Mouse (Mus musculus) MEL (cell line): ENCODE results near the gene Itpka. TPM values are rescaled to one million over a fixed set of nuclear protein-coding genes. Genes with fewer than 3 reads are reported as not detected.

Source experiments
- DNase-seq: peaks from one replicate; pipeline ENCODE4 v3.0.0; 2011; ENCODE audit warnings: low read depth, low spot score
- H3K27ac ChIP-seq: 2 replicates; pipeline ENCODE4 v1.5.1; 2012; ENCODE audit warnings: low read depth, mild to moderate bottlenecking, control low read depth, low read length, moderate library complexity; ENCODE audit not compliant: control insufficient read depth
- H3K27me3 ChIP-seq, 2 experiments: fragments of 150-350 bp in 1 of 2; sonication (generic) in 1 of 2; 2 replicates each; pipeline ENCODE4 v1.6.1; 2012; ENCODE audit warnings: low read length in 2 of 2, mild to moderate bottlenecking in 2 of 2, improper control_type of control experiment in 1 of 2, moderate library complexity in 1 of 2; ENCODE audit not compliant: insufficient read depth in 2 of 2, control insufficient read depth in 1 of 2
- H3K36me3 ChIP-seq, 2 experiments: 2 replicates each; pipeline ENCODE4 v1.6.1; 2012 to 2014; ENCODE audit warnings: low read length in 2 of 2, improper control_type of control experiment in 1 of 2, inconsistent platforms in 1 of 2, mild to moderate bottlenecking in 1 of 2; ENCODE audit not compliant: insufficient read depth in 2 of 2, control insufficient read depth in 1 of 2
- H3K4me1 ChIP-seq, 2 experiments: fragments of 150-350 bp in 1 of 2; sonication (generic) in 1 of 2; 2 replicates each; pipeline ENCODE4 v1.6.1; 2012; ENCODE audit warnings: low read length in 2 of 2, improper control_type of control experiment in 1 of 2, mild to moderate bottlenecking in 1 of 2; ENCODE audit not compliant: insufficient read depth in 2 of 2, control insufficient read depth in 1 of 2
- H3K4me3 ChIP-seq, 2 experiments: fragments of 150-350 bp in 1 of 2; sonication (generic) in 1 of 2; 2 replicates each; pipeline ENCODE4 v1.5.1; 2012; ENCODE audit warnings: low read depth in 2 of 2, low read length in 2 of 2, mild to moderate bottlenecking in 2 of 2, moderate library complexity in 2 of 2, control low read depth in 1 of 2, improper control_type of control experiment in 1 of 2; ENCODE audit not compliant: control insufficient read depth in 1 of 2, insufficient read depth in 1 of 2
- H3K79me2 ChIP-seq: 2 replicates; pipeline ENCODE4 v1.6.1; 2012; ENCODE audit warnings: mild to moderate bottlenecking, low read length, moderate library complexity; ENCODE audit not compliant: control insufficient read depth, poor library complexity, insufficient read depth
- H3K9ac ChIP-seq: 2 replicates; pipeline ENCODE4 v1.6.1; 2012; ENCODE audit warnings: low read depth, mild to moderate bottlenecking, control low read depth, low read length, moderate library complexity; ENCODE audit not compliant: control insufficient read depth, poor library complexity, severe bottlenecking
- H3K9me3 ChIP-seq: fragments of 150-350 bp; sonication (generic); replicated peaks from 2 replicates; pipeline ENCODE4 v1.6.1; 2012; ENCODE audit warnings: mild to moderate bottlenecking, low read length, improper control_type of control experiment, moderate library complexity; ENCODE audit not compliant: insufficient read depth
- BHLHE40 ChIP-seq: IDR thresholded peaks from 2 replicates; pipeline ENCODE4 v1.6.1; 2012; ENCODE audit warnings: low read depth, mild to moderate bottlenecking, inconsistent platforms, low read length, improper control_type of control experiment, borderline replicate concordance
- CHD1 ChIP-seq: IDR thresholded peaks from 2 replicates; pipeline ENCODE4 v1.6.1; 2012; ENCODE audit warnings: low read depth, mild to moderate bottlenecking, inconsistent platforms, low read length, improper control_type of control experiment
- ELF1 ChIP-seq: IDR thresholded peaks from 2 replicates; pipeline ENCODE4 v1.6.1; 2014; ENCODE audit warnings: low read depth, mild to moderate bottlenecking, inconsistent platforms, low read length, improper control_type of control experiment, moderate library complexity
- ETS1 ChIP-seq: IDR thresholded peaks from 2 replicates; pipeline ENCODE4 v1.6.1; 2012; ENCODE audit warnings: low read depth, mild to moderate bottlenecking, inconsistent platforms, low read length, improper control_type of control experiment, moderate library complexity
- JUND ChIP-seq: IDR thresholded peaks from 2 replicates; pipeline ENCODE4 v1.6.1; 2011; ENCODE audit warnings: low read depth, mild to moderate bottlenecking, improper control_type of control experiment, low read length
- MEF2A ChIP-seq: IDR thresholded peaks from 2 replicates; pipeline ENCODE4 v1.6.1; 2014; ENCODE audit warnings: low read depth, mild to moderate bottlenecking, inconsistent platforms, low read length, improper control_type of control experiment; ENCODE audit not compliant: poor library complexity, insufficient replicate concordance, severe bottlenecking; ENCODE audit errors: extremely low read depth
- MXI1 ChIP-seq: IDR thresholded peaks from 2 replicates; pipeline ENCODE4 v1.6.1; 2011; ENCODE audit warnings: mild to moderate bottlenecking, low read depth, low read length, improper control_type of control experiment
- MYC ChIP-seq: IDR thresholded peaks from 2 replicates; pipeline ENCODE4 v1.6.1; 2011; ENCODE audit warnings: low read depth, mild to moderate bottlenecking, low read length, improper control_type of control experiment, moderate library complexity
- POLR2AphosphoS5 ChIP-seq: IDR thresholded peaks from 2 replicates; pipeline ENCODE4 v1.6.1; 2012; ENCODE audit warnings: low read depth, borderline replicate concordance, mild to moderate bottlenecking, inconsistent platforms, low read length, moderate library complexity, mixed read lengths
- RAD21 ChIP-seq: IDR thresholded peaks from 2 replicates; pipeline ENCODE4 v1.6.1; 2011; ENCODE audit warnings: mild to moderate bottlenecking, low read depth, low read length, improper control_type of control experiment
- ZC3H11A ChIP-seq: IDR thresholded peaks from 2 replicates; pipeline ENCODE4 v1.6.1; 2012; ENCODE audit warnings: low read depth, mild to moderate bottlenecking, inconsistent platforms, low read length, improper control_type of control experiment
- polyA plus RNA-seq, 2 experiments: library from polyadenylated mRNA; stranded (reverse) in 1 of 2; unstranded in 1 of 2; fragments of >175 nt in 1 of 2; fragments of >200 nt in 1 of 2; gene quantifications; 2 replicates each; pipeline versions ENCODE4 v1.2.1 to v1.2.4; 2012; ENCODE audit warnings: low replicate concordance in 2 of 2, low read depth in 1 of 2; ENCODE audit not compliant: insufficient read length in 2 of 2, insufficient read depth in 1 of 2, missing spikeins in 1 of 2
- total RNA-seq: library from RNA; depleted of rRNA; stranded (reverse); fragments of 300-350 nt; gene quantifications from 2 replicates; pipeline ENCODE4 v1.2.3, GENCODE M21; 2012

Gene Itpka
- total and polyA plus RNA-seq, 3 experiments, result 2.1 to 3.1 TPM; not detected in 1

- Histone ChIP-seq H3K9me3 (no peaks in the 10 kb centered on the region), H3K27ac (no peak overlapping the region), H3K36me3 (no peaks in the 10 kb centered on the region), H3K79me2 (no peaks in the 10 kb centered on the region), H3K9ac (peak overlapping the region; percentile 59), H3K27me3 (no peaks in the 10 kb centered on the region), H3K4me3 (peak overlapping the region; percentile 48 to 67), H3K4me1 (no peaks in the 10 kb centered on the region)
- TF ChIP-seq RAD21, result no peak
- no peak for TF ChIP-seq JUND
- peak; percentile 24 for DNase-seq
These were observed 16.1 kb downstream of the Itpka start for GRCm38 (mm10) chr2:119758101-119758843.

DNA sequence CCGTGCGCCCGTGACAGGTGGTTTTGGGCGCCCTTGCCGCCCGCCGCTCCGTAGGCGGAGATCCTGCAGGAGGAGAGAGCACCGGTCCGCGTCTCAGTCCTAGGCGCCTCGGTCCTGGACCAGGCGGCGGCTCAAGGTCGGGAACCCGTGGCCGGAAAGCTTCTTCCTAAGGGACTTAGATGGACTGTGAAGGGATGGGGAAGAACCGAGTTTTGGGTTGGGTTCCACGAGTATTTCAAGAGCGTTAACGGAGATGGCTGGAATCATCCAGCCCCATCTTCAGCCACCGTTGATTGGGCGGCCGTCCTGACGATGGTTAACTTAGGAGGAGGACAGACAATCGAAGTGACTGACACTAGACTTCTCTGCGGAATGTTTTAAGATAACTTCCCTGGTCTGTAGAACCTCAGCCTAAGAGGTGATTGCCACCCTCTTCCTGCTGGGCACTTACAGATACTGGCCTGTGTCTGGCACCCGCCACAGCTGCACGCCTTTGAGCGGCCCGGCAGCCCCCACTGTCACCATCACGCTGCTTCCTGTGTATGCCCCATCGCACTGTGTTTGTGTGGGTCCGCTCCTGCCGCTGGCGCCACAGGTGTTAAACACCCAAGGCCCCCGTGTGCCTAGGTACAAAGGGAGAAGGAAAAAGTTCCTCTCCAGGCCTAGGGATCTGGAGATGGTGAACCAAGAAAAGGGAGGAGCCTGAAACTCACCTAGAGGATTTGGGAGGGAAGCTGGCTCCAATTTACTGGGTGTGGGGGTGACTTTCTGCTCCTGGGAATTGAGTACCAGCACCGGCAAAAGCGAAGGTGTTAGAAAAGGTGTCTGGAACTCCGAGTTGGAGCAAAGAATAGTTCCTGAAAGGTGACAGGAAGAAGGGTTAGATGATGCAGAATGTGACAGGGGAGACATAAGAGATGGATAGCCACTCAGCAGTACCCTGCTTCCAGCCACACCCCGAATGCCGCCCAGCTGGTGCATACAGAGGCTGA, 17.0 kb downstream of the Itpka start:
- Histone ChIP-seq H3K27me3 (no peaks in the 10 kb centered on the region), H3K27ac (no peak overlapping the region), H3K4me1 (no peaks in the 10 kb centered on the region), H3K9ac (peak overlapping the region; percentile 59), H3K4me3 (peak overlapping the region; percentile 48 to 67), H3K36me3 (no peaks in the 10 kb centered on the region), H3K9me3 (no peaks in the 10 kb centered on the region), H3K79me2 (no peaks in the 10 kb centered on the region)
- TF ChIP-seq ELF1, result no peak
- no peak for TF ChIP-seq MYC
- TF ChIP-seq POLR2AphosphoS5, result no peak
- TF ChIP-seq ZC3H11A, result no peak
- no peak for TF ChIP-seq MEF2A
- DNase-seq, result peak; percentile 50

GRCm38 (mm10) chr2:119760251-119760650, 18.1 kb downstream of the Itpka start, which contains the start of gene Ltk:
TSS of gene Ltk (minus strand) at chr2:119760431.
- Histone ChIP-seq H3K4me1 (no peaks in the 10 kb centered on the region), H3K36me3 (no peaks in the 10 kb centered on the region), H3K4me3 (peak within 1 kb of the TSS; percentile 48 to 67; a peak in 3 of 4 replicates), H3K79me2 (no peaks in the 10 kb centered on the region), H3K27me3 (no peaks in the 10 kb centered on the region), H3K9me3 (no peaks in the 10 kb centered on the region), H3K9ac (peak within 1 kb of the TSS; percentile 32), H3K27ac (peak within 1 kb of the TSS; percentile 17; the same call in 1 of the 2 replicates)
- DNase-seq, result peak; percentile 71
- TF ChIP-seq BHLHE40 (no peak), ETS1 (no peak), RAD21 (no peak), MXI1 (peak; percentile 31; the same call in 1 of the 2 replicates), CHD1 (no peak)
